Mouse (Mus musculus) liver, embryonic 12.5 days (tissue): ENCODE results near the gene P3h2. TPM values are rescaled to one million over a fixed set of nuclear protein-coding genes. Genes with fewer than 3 reads are reported as not detected.

Experiments
- ATAC-seq: fragments of 200-750 bp; cut with Nextera tagmentation; 2 replicates; pipeline ENCODE4 v1.8.0; 2017; ENCODE audit warnings: moderate number of reproducible peaks, mild to moderate bottlenecking, moderate library complexity
- H3K27ac ChIP-seq: fragments of 300-500 bp; sonication (generic); 2 replicates; pipeline ENCODE4 v1.5.1; 2016; ENCODE audit warnings: mild to moderate bottlenecking
- H3K27me3 ChIP-seq: fragments of 300-500 bp; sonication (generic); replicated peaks from 2 replicates; pipeline ENCODE4 v1.6.1; 2016; ENCODE audit warnings: mild to moderate bottlenecking, moderate library complexity
- H3K36me3 ChIP-seq: fragments of 300-500 bp; sonication (generic); 2 replicates; pipeline ENCODE4 v1.6.1; 2016; ENCODE audit warnings: mild to moderate bottlenecking, moderate library complexity
- H3K4me1 ChIP-seq: fragments of 300-500 bp; sonication (generic); 2 replicates; pipeline ENCODE4 v1.6.1; 2016
- H3K4me2 ChIP-seq: fragments of 300-500 bp; sonication (generic); 2 replicates; pipeline ENCODE4 v1.6.1; 2016; ENCODE audit warnings: mild to moderate bottlenecking, moderate library complexity
- H3K4me3 ChIP-seq: fragments of 300-500 bp; sonication (generic); 2 replicates; pipeline ENCODE4 v1.5.1; 2016; ENCODE audit warnings: mild to moderate bottlenecking, moderate library complexity
- H3K9ac ChIP-seq: fragments of 300-500 bp; sonication (generic); 2 replicates; pipeline ENCODE4 v1.6.1; 2016; ENCODE audit warnings: mild to moderate bottlenecking, moderate library complexity
- H3K9me3 ChIP-seq: fragments of 300-500 bp; sonication (generic); replicated peaks from 2 replicates; pipeline ENCODE4 v1.6.1; 2016; ENCODE audit warnings: mild to moderate bottlenecking, moderate library complexity
- WGBS: fragments of 180-500 bp; shearing (Covaris S2); methylation state at CpG from one replicate; pipeline ENCODE4 v1.1.7; 2016; ENCODE audit not compliant: insufficient replicate concordance; 5-methylcytosine and 5-hydroxymethylcytosine counted together
- polyA plus RNA-seq: library from polyadenylated mRNA; unstranded; fragments of >200 nt; fragmentation: Nextera tagmentation; extraction: Ambion mirVana; gene quantifications from 2 replicates; pipeline ENCODE4 v1.2.1, GENCODE M21; 2016

The P3h2 gene
- polyA plus RNA-seq, 1 experiment from 2014 or later, result 2.0 TPM

DNA sequence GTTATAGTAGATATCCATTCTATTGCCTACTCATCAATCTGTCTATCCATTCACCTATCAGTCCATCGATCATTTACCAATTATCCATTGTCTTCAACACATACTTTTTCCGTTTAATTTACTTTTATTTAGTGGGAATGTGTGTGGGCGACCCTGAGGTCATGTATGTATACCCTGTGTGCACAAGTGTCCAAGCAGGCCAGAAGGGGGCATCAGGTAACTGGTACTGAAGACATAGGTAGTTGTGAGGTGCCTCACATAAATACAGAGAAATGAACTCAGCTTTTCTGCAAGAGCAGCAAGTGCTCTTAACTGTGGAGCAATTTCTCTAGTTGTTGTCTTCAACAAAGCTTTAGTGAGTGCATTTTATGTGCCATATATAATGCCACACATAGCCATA is 79.2 kb downstream of the P3h2 start:
- no peak for ATAC-seq
- H3K27me3 ChIP-seq, result no peaks in the 10 kb centered on the region
- H3K4me1 ChIP-seq, result no peaks in the 10 kb centered on the region
- no peak overlapping the region for H3K27ac ChIP-seq
- no peak overlapping the region for H3K9ac ChIP-seq
- no peaks in the 10 kb centered on the region for H3K36me3 ChIP-seq
- H3K4me2 ChIP-seq, result no peak overlapping the region
- 54% methylated on average over 3 of the region's 3 CpGs for WGBS
- H3K9me3 ChIP-seq, result no peaks in the 10 kb centered on the region
- H3K4me3 ChIP-seq, result no peak overlapping the region

- no peak overlapping the region for H3K9ac ChIP-seq
- H3K36me3 ChIP-seq, result no peaks in the 10 kb centered on the region
- ATAC-seq, result no peak
- no peak overlapping the region for H3K4me3 ChIP-seq
- 71% methylated on average over 5 of the region's 5 CpGs for whole genome bisulfite sequencing
- no peaks in the 10 kb centered on the region for H3K9me3 ChIP-seq
- no peaks in the 10 kb centered on the region for H3K4me1 ChIP-seq
- no peak overlapping the region for H3K4me2 ChIP-seq
- H3K27me3 ChIP-seq, result no peaks in the 10 kb centered on the region
- no peak overlapping the region for H3K27ac ChIP-seq
These were observed 81.0 kb downstream of the P3h2 start for GRCm38 (mm10) chr16:26024543-26024942.

- H3K27ac ChIP-seq, result no peak overlapping the region
- no peaks in the 10 kb centered on the region for H3K9me3 ChIP-seq
- no peak overlapping the region for H3K4me3 ChIP-seq
- no peaks in the 10 kb centered on the region for H3K36me3 ChIP-seq
- ATAC-seq, result no peak
- no peaks in the 10 kb centered on the region for H3K27me3 ChIP-seq
- 60% methylated on average over 4 of the region's 4 CpGs for WGBS
- H3K4me2 ChIP-seq, result no peak overlapping the region
- H3K4me1 ChIP-seq, result no peaks in the 10 kb centered on the region
- H3K9ac ChIP-seq, result no peak overlapping the region
These were observed 82.2 kb downstream of the P3h2 start for GRCm38 (mm10) chr16:26023352-26023751.

- H3K9ac ChIP-seq, result no peak overlapping the region
- no peaks in the 10 kb centered on the region for H3K9me3 ChIP-seq
- H3K4me2 ChIP-seq, result no peak overlapping the region
- no peak overlapping the region for H3K27ac ChIP-seq
- no peaks in the 10 kb centered on the region for H3K27me3 ChIP-seq
- H3K36me3 ChIP-seq, result no peaks in the 10 kb centered on the region
- H3K4me3 ChIP-seq, result no peak overlapping the region
- 45% methylated on average over 2 of the region's 2 CpGs for WGBS
- H3K4me1 ChIP-seq, result no peaks in the 10 kb centered on the region
- no peak for ATAC-seq
These were observed 83.8 kb downstream of the P3h2 start for GRCm38 (mm10) chr16:26021759-26022158.

DNA sequence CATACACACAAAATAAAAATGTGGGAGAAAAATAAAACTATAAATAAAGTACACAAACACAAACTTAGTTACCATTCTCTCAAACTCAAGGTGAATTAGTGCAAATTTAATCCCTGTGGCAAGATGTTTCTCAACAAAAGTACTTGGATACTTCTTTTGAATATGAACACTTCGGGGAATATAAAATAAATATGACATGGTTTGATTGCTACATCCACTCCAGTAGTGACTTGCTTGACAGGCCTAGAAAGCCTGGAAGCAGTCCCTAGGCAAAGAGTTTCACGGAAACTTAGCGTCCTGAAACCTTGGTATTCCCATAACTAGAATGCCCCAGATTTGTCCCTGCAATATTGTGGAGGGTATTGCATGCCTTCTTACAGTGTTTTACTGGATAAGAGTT is 99.8 kb downstream of the P3h2 start:
- 59% methylated on average over 3 of the region's 3 CpGs for WGBS
- H3K9ac ChIP-seq, result no peak overlapping the region

DNA sequence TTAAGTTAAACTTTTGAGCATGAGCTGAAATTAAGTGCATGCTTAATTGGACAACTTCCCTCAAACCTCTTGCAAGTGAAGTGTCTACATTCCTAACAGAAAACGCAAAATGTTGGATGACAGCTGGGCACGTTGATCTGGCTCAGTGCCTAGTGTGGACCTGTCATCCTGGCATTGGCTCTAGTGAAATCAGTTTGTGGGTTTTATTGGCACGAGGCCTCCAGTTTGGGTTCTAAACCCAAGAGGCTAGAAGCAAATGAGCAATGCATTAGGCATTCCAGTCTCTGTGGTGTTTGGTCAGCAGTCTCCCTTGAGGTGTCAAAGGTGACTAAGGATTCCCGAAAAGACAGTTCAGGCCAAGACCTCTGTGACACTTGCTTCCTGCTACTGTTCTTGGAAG is 102.3 kb downstream of the P3h2 start:
- H3K36me3 ChIP-seq, result no peaks in the 10 kb centered on the region
- H3K9ac ChIP-seq, result no peak overlapping the region
- ATAC-seq, result no peak
- no peaks in the 10 kb centered on the region for H3K4me1 ChIP-seq
- WGBS, result 71% methylated on average over 4 of the region's 4 CpGs
- no peaks in the 10 kb centered on the region for H3K27me3 ChIP-seq
- no peaks in the 10 kb centered on the region for H3K9me3 ChIP-seq
- H3K4me2 ChIP-seq, result no peak overlapping the region
- no peak overlapping the region for H3K4me3 ChIP-seq
- H3K27ac ChIP-seq, result no peak overlapping the region

More for the DNA sequence above, 99.8 kb downstream of the P3h2 start:
- H3K36me3 ChIP-seq, result no peaks in the 10 kb centered on the region
- H3K9me3 ChIP-seq, result no peaks in the 10 kb centered on the region
- H3K4me1 ChIP-seq, result no peaks in the 10 kb centered on the region
- no peak overlapping the region for H3K27ac ChIP-seq
- H3K4me2 ChIP-seq, result no peak overlapping the region
- H3K4me3 ChIP-seq, result no peak overlapping the region
- no peaks in the 10 kb centered on the region for H3K27me3 ChIP-seq
- no peak for ATAC-seq

GRCm38 (mm10) chr16:26002848-26003247 is 102.7 kb downstream of the P3h2 start:
- ATAC-seq, result no peak
- Histone ChIP-seq H3K9ac (no peak overlapping the region), H3K9me3 (no peaks in the 10 kb centered on the region), H3K27ac (no peak overlapping the region), H3K4me2 (no peak overlapping the region), H3K4me3 (no peak overlapping the region), H3K27me3 (no peaks in the 10 kb centered on the region), H3K36me3 (no peaks in the 10 kb centered on the region), H3K4me1 (no peaks in the 10 kb centered on the region)
- WGBS, result 77% methylated on average over 9 of the region's 9 CpGs

DNA sequence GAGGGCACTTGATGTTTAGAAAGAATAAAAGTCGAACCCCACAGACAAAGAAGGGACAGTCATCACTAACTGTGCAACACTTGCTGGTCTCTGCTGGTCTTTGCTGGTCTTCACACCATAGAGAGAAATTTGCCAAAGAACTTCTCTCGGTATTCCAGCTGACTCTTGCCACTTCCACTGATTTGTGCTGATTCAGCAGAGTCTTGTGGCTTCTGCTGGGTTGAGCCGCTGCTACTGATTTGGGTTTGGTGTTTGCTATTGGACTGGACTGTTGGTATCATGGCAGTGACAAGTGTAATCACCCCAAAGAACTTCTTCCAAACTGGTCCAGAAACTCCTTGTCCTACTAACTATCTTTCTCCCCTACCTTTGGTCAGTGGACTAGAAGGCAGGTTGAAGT is 111.0 kb downstream of the P3h2 start:
- no peak for ATAC-seq
- H3K36me3 ChIP-seq, result no peaks in the 10 kb centered on the region
- no peak overlapping the region for H3K4me3 ChIP-seq
- H3K4me2 ChIP-seq, result no peak overlapping the region
- no peaks in the 10 kb centered on the region for H3K4me1 ChIP-seq
- H3K9ac ChIP-seq, result no peak overlapping the region
- WGBS, result 76% methylated on average over 3 of the region's 3 CpGs
- H3K27me3 ChIP-seq, result no peaks in the 10 kb centered on the region
- H3K9me3 ChIP-seq, result no peaks in the 10 kb centered on the region
- H3K27ac ChIP-seq, result no peak overlapping the region

- no peak for ATAC-seq
- H3K4me1 ChIP-seq, result no peaks in the 10 kb centered on the region
These were observed 118.4 kb downstream of the P3h2 start for GRCm38 (mm10) chr16:25987221-25987620.

GRCm38 (mm10) chr16:25983635-25984034 is 121.9 kb downstream of the P3h2 start:
- no peaks in the 10 kb centered on the region for H3K27me3 ChIP-seq
- no peak overlapping the region for H3K27ac ChIP-seq
- H3K4me1 ChIP-seq, result no peaks in the 10 kb centered on the region
- no peaks in the 10 kb centered on the region for H3K9me3 ChIP-seq
- H3K9ac ChIP-seq, result no peak overlapping the region
- no peak for ATAC-seq
- H3K4me3 ChIP-seq, result no peak overlapping the region
- WGBS, result 20% methylated on average over 4 of the region's 4 CpGs
- no peaks in the 10 kb centered on the region for H3K36me3 ChIP-seq
- no peak overlapping the region for H3K4me2 ChIP-seq

More at GRCm38 (mm10) chr16:25987221-25987620, 118.4 kb downstream of the P3h2 start:
- Histone ChIP-seq H3K27me3 (no peaks in the 10 kb centered on the region), H3K9ac (no peak overlapping the region), H3K4me3 (no peak overlapping the region), H3K27ac (no peak overlapping the region), H3K36me3 (no peaks in the 10 kb centered on the region), H3K4me2 (no peak overlapping the region), H3K9me3 (no peaks in the 10 kb centered on the region)
- 81% methylated on average over 5 of the region's 5 CpGs for WGBS

DNA sequence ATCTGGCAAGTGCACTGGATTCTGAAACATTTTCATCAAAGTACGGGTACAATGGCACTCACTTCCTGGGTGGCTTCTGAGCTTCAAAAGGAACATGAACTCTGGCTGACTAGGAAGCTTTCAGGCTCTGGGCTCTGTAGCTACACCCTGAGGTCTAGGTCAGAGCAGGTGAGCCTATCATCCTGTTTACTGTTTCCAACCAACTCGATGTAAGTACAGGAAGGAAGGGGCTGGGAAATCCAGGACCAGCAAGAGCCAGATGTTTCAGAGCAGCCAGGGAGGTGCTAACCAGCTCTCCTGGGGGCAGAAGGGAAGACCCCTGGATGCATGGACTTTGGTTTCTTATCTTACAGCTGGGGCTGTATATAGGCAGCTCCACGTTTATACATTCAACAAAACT is 126.5 kb downstream of the P3h2 start:
- Histone ChIP-seq H3K27me3 (no peaks in the 10 kb centered on the region), H3K36me3 (no peaks in the 10 kb centered on the region), H3K27ac (no peak overlapping the region), H3K4me3 (no peak overlapping the region), H3K4me1 (no peaks in the 10 kb centered on the region), H3K9ac (no peak overlapping the region), H3K4me2 (no peak overlapping the region), H3K9me3 (no peaks in the 10 kb centered on the region)
- WGBS, result 36% methylated on average over 3 of the region's 3 CpGs
- no peak for ATAC-seq

DNA sequence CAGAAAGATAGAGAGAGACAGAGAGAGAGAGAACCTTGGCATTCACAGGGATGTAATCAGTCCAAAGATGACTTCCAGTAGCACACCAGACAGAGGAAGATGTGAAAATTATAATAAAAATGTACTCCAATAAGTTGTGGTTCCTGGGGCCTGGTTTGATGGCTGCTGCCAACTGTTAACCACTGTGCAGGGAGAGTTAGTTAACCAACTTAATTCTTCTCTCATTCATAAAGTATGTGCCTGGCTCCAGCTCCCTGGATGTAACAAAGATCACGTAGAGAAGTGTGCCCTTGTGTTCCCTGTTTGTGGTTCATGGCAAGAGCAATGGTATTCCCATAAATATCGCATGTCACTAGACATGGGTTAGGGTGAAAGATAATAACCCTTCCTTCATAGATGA is 128.4 kb downstream of the P3h2 start:
- Histone ChIP-seq H3K9me3 (no peaks in the 10 kb centered on the region), H3K27me3 (no peaks in the 10 kb centered on the region), H3K27ac (no peak overlapping the region), H3K4me1 (no peaks in the 10 kb centered on the region), H3K4me3 (no peak overlapping the region), H3K9ac (no peak overlapping the region), H3K4me2 (no peak overlapping the region), H3K36me3 (no peaks in the 10 kb centered on the region)
- no peak for ATAC-seq
- 72% methylated on average over 2 of the region's 2 CpGs for WGBS

DNA sequence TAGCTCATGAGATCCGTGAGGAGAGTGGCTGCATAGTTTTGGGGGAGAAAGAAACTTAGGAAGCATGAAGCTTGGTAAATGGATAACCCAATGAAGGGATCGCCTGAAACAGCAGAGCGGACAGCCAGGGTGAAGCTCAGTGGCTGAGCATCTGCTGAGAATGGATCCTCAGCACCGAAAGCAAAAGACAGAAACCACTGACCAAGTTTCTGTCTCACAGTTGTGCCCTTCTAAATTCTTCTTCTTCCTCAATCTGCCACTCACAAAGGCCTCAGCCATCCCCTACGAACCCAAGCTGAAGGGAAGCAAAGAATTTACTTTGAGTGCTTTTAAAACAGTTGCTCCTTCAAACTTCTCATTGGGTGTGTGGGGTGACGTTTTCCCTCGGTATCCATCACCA is 134.3 kb downstream of the P3h2 start:
- Histone ChIP-seq H3K36me3 (no peaks in the 10 kb centered on the region), H3K27ac (no peak overlapping the region), H3K9me3 (no peaks in the 10 kb centered on the region), H3K27me3 (no peaks in the 10 kb centered on the region), H3K4me2 (no peak overlapping the region), H3K9ac (no peak overlapping the region), H3K4me3 (no peak overlapping the region), H3K4me1 (no peaks in the 10 kb centered on the region)
- ATAC-seq, result no peak
- WGBS, result 64% methylated on average over 7 of the region's 7 CpGs
